Mouse (Mus musculus) right cerebral cortex, postnatal 14 days (tissue): ENCODE measurements around the gene Vmn2r48.
"Not testable (repeated sequence)": the region's sequence is repeated elsewhere in the genome, so short reads cannot be mapped to it uniquely, and the experiment has no call there.

Experiments
- DNase-seq: peaks from one replicate; pipeline ENCODE4 v3.0.0; 2022

Vmn2r48 gene

GRCm38 (mm10) chr7:9953485-9953884 is at the start of gene Vmn2r48:
TSS of gene Vmn2r48 (minus strand) at chr7:9953585.
- DNase-seq = not testable (repeated sequence)

DNA sequence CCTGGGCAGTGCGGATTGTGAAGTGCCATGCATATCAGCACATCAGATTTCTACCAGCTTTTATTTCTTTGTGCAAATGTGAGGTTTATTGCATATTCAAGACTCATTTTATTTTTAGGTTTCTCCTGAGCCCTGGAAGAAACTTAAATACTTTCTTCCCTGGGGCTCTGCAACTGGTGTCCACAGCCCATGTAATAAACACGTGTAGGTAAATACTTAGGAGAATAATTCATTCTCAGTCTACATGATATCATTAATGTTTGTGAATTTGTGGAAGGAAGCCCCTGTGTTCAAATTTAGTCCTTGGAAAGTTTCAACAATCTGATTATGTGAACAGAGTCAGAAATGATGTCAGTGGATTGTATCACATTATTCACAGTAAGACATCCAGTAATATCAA is 38.8 kb upstream of the Vmn2r48 start, which contains the start of gene Vmn2r49:
TSS of gene Vmn2r49 (minus strand) at position 101 of the 400 bp plus-strand sequence.
- not testable (repeated sequence) for DNase-seq
